Mouse (Mus musculus) CH12.LX (cell line): ENCODE results near the gene Tmem8b.

Experiments
- BHLHE40 ChIP-seq: IDR thresholded peaks from 2 replicates; pipeline ENCODE4 v1.6.1; 2011; ENCODE audit warnings: mild to moderate bottlenecking, low read depth, low read length, improper control_type of control experiment
- CHD2 ChIP-seq: IDR thresholded peaks from 2 replicates; pipeline ENCODE4 v1.6.1; 2011; ENCODE audit warnings: low read length, improper control_type of control experiment
- CTCF ChIP-seq, 2 experiments: IDR thresholded peaks in 1 of 2; conservative IDR thresholded peaks in 1 of 2; 2 replicates each; pipeline ENCODE4 v1.5.1; 2011 to 2012; ENCODE audit warnings: low read depth in 2 of 2, low read length in 2 of 2, improper control_type of control experiment in 1 of 2, inconsistent platforms in 1 of 2, mild to moderate bottlenecking in 1 of 2, moderate library complexity in 1 of 2
- E2F4 ChIP-seq: IDR thresholded peaks from 2 replicates; pipeline ENCODE4 v1.6.1; 2011; ENCODE audit warnings: low read depth, low read length, improper control_type of control experiment; ENCODE audit not compliant: insufficient replicate concordance
- EP300 ChIP-seq: IDR thresholded peaks from 2 replicates; pipeline ENCODE4 v1.6.1; 2011; ENCODE audit warnings: low read length, improper control_type of control experiment
- ETS1 ChIP-seq: conservative IDR thresholded peaks from 2 replicates; pipeline ENCODE4 v1.6.1; 2012; ENCODE audit warnings: low read depth, mild to moderate bottlenecking, inconsistent platforms, low read length, improper control_type of control experiment, moderate library complexity
- KAT2A ChIP-seq: IDR thresholded peaks from 2 replicates; pipeline ENCODE4 v1.6.1; 2012; ENCODE audit warnings: low read length, improper control_type of control experiment, inconsistent platforms; ENCODE audit not compliant: insufficient replicate concordance
- POLR2A ChIP-seq: IDR thresholded peaks from 2 replicates; pipeline ENCODE4 v1.6.1; 2011; ENCODE audit warnings: low read depth, mild to moderate bottlenecking, improper control_type of control experiment, low read length
- SIN3A ChIP-seq: IDR thresholded peaks from 2 replicates; pipeline ENCODE4 v1.6.1; 2012; ENCODE audit warnings: low read length, improper control_type of control experiment, inconsistent platforms
- SMC3 ChIP-seq: IDR thresholded peaks from 2 replicates; pipeline ENCODE4 v1.6.1; 2011; ENCODE audit warnings: low read depth, low read length, improper control_type of control experiment
- TBP ChIP-seq: conservative IDR thresholded peaks from 2 replicates; pipeline ENCODE4 v1.6.1; 2011; ENCODE audit warnings: low read depth, low read length, improper control_type of control experiment

GRCm38 (mm10) chr4:43695249-43695671, 26.5 kb downstream of the Tmem8b start:
- TF ChIP-seq TBP (no peak), POLR2A (no peak), CTCF (conservative IDR thresholded peaks at IDR 0.05 in 1 of 2, IDR thresholded peaks at IDR 0.05 in 1 of 2; ENCODE audit: low read depth in 2 of 2, low read length in 2 of 2) (no peak), EP300 (no peak), ETS1 (no peak), E2F4 (no peak), SIN3A (no peak), SMC3 (no peak), CHD2 (no peak), KAT2A (no peak), BHLHE40 (no peak)
